Mouse (Mus musculus) monocyte, adult 2 months (primary cell): ENCODE data around the gene Ace2.
A peak's percentile ranks its signal among the peaks of the same experiment; 100 is the strongest.

ENCODE experiments used
- DNase-seq, 2 experiments: peaks; one replicate each; pipeline ENCODE4 v3.0.0; 2022; ENCODE audit warnings: low spot score in 2 of 2, low read depth in 1 of 2

Ace2 gene

GRCm38 (mm10) chrX:164178856-164179255 lies 39.7 kb downstream of the Ace2 start:
- DNase-seq = no peak

- no peak for DNase-seq
These were observed 40.6 kb downstream of the Ace2 start for GRCm38 (mm10) chrX:164179746-164180145.

GRCm38 (mm10) chrX:164183844-164184243 lies 44.7 kb downstream of the Ace2 start:
- peak in 1 of 2 experiments; percentile 4 for DNase-seq

GRCm38 (mm10) chrX:164189880-164190279 lies 50.7 kb downstream of the Ace2 start:
- DNase-seq = no peak

GRCm38 (mm10) chrX:164197679-164198078 lies 58.5 kb downstream of the Ace2 start:
- no peak for DNase-seq

- DNase-seq = no peak
These were observed 61.4 kb downstream of the Ace2 start for GRCm38 (mm10) chrX:164200547-164200946.

GRCm38 (mm10) chrX:164221989-164222388 lies 82.9 kb downstream of the Ace2 start:
- no peak for DNase-seq

- no peak for DNase-seq
These were observed 94.2 kb downstream of the Ace2 start for GRCm38 (mm10) chrX:164233380-164233779.
